Mouse (Mus musculus) limb, embryonic 12.5 days (tissue): ENCODE data around the gene Fcer1g. TPM values are rescaled to one million over a fixed set of nuclear protein-coding genes. Genes with fewer than 3 reads are reported as not detected.

Source experiments
- polyA plus RNA-seq: library from polyadenylated mRNA; unstranded; fragments of >200 nt; fragmentation: Nextera tagmentation; extraction: Ambion mirVana; gene quantifications from 2 replicates; pipeline ENCODE4 v1.2.1, GENCODE M21; 2016

The Fcer1g gene
- polyA plus RNA-seq, 1 experiment from 2014 or later, result 15.9 TPM

Other genes starting within 250 kb of the Fcer1g start
- 0.17 and 0.21 TPM in 2 replicates for gene Fcgr4, start 215.4 kb downstream of the Fcer1g start, polyA plus RNA-seq
- gene Fcgr3, start 169.4 kb downstream of the Fcer1g start, polyA plus RNA-seq, result 4.5 and 5.3 TPM in 2 replicates
- 1.5 and 1.6 TPM in 2 replicates for gene Cfap126, start 120.4 kb downstream of the Fcer1g start, polyA plus RNA-seq
- gene Sdhc, start 83.8 kb downstream of the Fcer1g start, polyA plus RNA-seq, result 182 and 217 TPM in 2 replicates
- gene Mpz, start 83.7 kb downstream of the Fcer1g start, polyA plus RNA-seq, result 1.5 and 2.6 TPM in 2 replicates
- 2.0 and 2.8 TPM in 2 replicates for gene Pcp4l1, start 38.1 kb downstream of the Fcer1g start, polyA plus RNA-seq
- gene Nr1i3, start 20.4 kb downstream of the Fcer1g start, polyA plus RNA-seq, result 0.17 and 0.43 TPM in 2 replicates
- 29.7 and 31.9 TPM in 2 replicates for gene Tomm40l, start 11.9 kb downstream of the Fcer1g start, polyA plus RNA-seq
- gene Apoa2, start 9.3 kb downstream of the Fcer1g start, polyA plus RNA-seq, result 2.1 and 3.1 TPM in 2 replicates
- gene Adamts4, start 16.1 kb upstream of the Fcer1g start, polyA plus RNA-seq, result 10.5 and 11.0 TPM in 2 replicates
- gene Ndufs2, start 17.0 kb upstream of the Fcer1g start, polyA plus RNA-seq, result 251 and 257 TPM in 2 replicates
- gene B4galt3, start 36.0 kb upstream of the Fcer1g start, polyA plus RNA-seq, result 82.1 and 84.8 TPM in 2 replicates
- 71.9 and 75.9 TPM in 2 replicates for gene Ppox, start 46.8 kb upstream of the Fcer1g start, polyA plus RNA-seq
- gene Usp21, start 53.6 kb upstream of the Fcer1g start, polyA plus RNA-seq, result 132 and 134 TPM in 2 replicates
- gene Ufc1, start 60.7 kb upstream of the Fcer1g start, polyA plus RNA-seq, result 108 and 111 TPM in 2 replicates
- 59.2 and 62.9 TPM in 2 replicates for gene Dedd, start 94.8 kb upstream of the Fcer1g start, polyA plus RNA-seq
- 43.8 and 43.9 TPM in 2 replicates for gene Nit1, start 111.3 kb upstream of the Fcer1g start, polyA plus RNA-seq
- 123 and 128 TPM in 2 replicates for gene Pfdn2, start 111.3 kb upstream of the Fcer1g start, polyA plus RNA-seq
- 2.0 and 2.2 TPM in 2 replicates for gene Klhdc9, start 126.4 kb upstream of the Fcer1g start, polyA plus RNA-seq
- 6.2 and 7.8 TPM in 2 replicates for gene Nectin4, start 135.7 kb upstream of the Fcer1g start, polyA plus RNA-seq
- 0.75 and 0.91 TPM in 2 replicates for gene Arhgap30, start 154.6 kb upstream of the Fcer1g start, polyA plus RNA-seq
- 113 and 123 TPM in 2 replicates for gene Usf1, start 176.9 kb upstream of the Fcer1g start, polyA plus RNA-seq
- gene Tstd1, start 184.5 kb upstream of the Fcer1g start, polyA plus RNA-seq, result 7.5 and 7.7 TPM in 2 replicates
- 32.9 and 36.8 TPM in 2 replicates for gene F11r, start 203.2 kb upstream of the Fcer1g start, polyA plus RNA-seq